18 mouse cellular contexts compared by ENCODE assay signal in the genomic region with DNA sequence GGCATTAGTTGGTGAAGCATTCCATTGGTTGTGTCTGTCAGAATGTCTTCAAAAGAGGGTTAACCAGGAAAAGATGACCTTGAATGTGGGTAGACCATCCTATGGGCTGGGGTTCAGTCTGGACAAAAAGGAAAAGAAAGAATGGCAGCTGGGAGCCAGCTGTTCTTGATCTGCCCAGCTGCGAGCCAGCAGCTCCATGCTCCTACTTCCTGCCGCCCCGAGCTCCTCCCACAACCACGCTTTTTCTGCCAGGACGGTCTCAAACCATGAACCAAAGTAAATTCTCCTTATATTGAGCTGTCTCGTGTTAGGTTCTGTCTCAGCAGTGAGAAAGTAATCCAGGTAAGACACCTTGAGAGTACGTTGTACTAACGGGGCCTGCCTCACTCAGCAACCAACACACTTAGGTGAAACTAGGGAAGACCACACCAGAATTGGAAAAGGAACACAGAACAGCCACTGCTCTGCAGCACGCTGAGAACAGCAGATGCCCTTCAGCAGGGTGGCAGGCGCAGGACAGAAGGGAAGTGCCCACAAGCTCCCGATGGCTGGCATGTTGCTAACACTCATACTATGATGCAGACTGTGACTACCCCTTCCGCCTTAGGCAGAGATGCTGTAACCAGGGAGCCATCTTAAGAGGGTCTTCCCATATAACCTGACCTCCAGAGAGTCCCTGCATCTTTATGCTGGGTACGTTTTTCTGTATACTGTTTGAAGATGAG. TPM values are rescaled to one million over a fixed set of nuclear protein-coding genes. Genes with fewer than 3 reads are reported as not detected.
DNase-seq lines count a peak whose midpoint lies in the region; ATAC-seq lines count a peak whose summit lies in the region.
"Had no signal": no experiment of that assay in that cellular context is flagged by ENCODE, and none has a peak within 500 bp of the region (broad histone marks: within the 10 kb centered on the region; RNA-seq: fewer than 3 reads in every experiment).

No protein-coding gene starts in this region.

- no peak for ATAC-seq in heart, embryonic 12.5 days (ENCODE audit: insufficient number of reproducible peaks, low FRiP score)
- ATAC-seq in erythroblast, adult 5-6 weeks (replicated peaks; ENCODE audit: low FRiP score, poor library complexity, severe bottlenecking): no peak
- ATAC-seq: intestine, embryonic 15.5 days; midbrain, embryonic 15.5 days had no signal

- DNase-seq in heart, embryonic 10.5 days (ENCODE audit: low spot score): peak; percentile 47
- DNase-seq in lung, postnatal 10 days: peak; percentile 28
- no peak for DNase-seq in lung, postnatal 14 days
- DNase-seq in cerebellum, adult 9-11 months: peak; percentile 48
- peak; percentile 49 for DNase-seq in thymus, postnatal 14 days
- DNase-seq in adrenal gland, adult 8-10 months: no peak
- DNase-seq: heart, adult 18-20 months; lung, postnatal 36 days; right cerebral cortex, postnatal 25 days had no signal

- no peaks in the 10 kb centered on the region for H3K27me3 ChIP-seq in heart, embryonic 10.5 days (ENCODE audit: insufficient read depth, poor library complexity, severe bottlenecking)
- no peaks in the 10 kb centered on the region for H3K27me3 ChIP-seq in heart, embryonic 12.5 days (replicated peaks)
- H3K27me3 ChIP-seq: embryonic facial prominence, embryonic 12.5 days; intestine, embryonic 15.5 days; midbrain, embryonic 15.5 days had no signal

- H3K9ac ChIP-seq in heart, embryonic 12.5 days: no peak overlapping the region
- H3K9ac ChIP-seq: embryonic facial prominence, embryonic 12.5 days; intestine, embryonic 15.5 days; midbrain, embryonic 15.5 days had no signal

- 76% methylated on average over 13 of the region's 13 CpGs for WGBS in heart, embryonic 10.5 days
- WGBS in heart, embryonic 12.5 days: 81% methylated on average over 13 of the region's 13 CpGs

- no peak overlapping the region for H3K27ac ChIP-seq in heart, embryonic 10.5 days
- H3K27ac ChIP-seq in heart, embryonic 12.5 days (ENCODE audit: poor library complexity, severe bottlenecking): no peak overlapping the region
- H3K27ac ChIP-seq: embryonic facial prominence, embryonic 12.5 days; intestine, embryonic 15.5 days; midbrain, embryonic 15.5 days had no signal

- H3K9me3 ChIP-seq in heart, embryonic 10.5 days: no peaks in the 10 kb centered on the region
- H3K9me3 ChIP-seq in heart, embryonic 12.5 days (replicated peaks): no peaks in the 10 kb centered on the region
- H3K9me3 ChIP-seq: embryonic facial prominence, embryonic 12.5 days; intestine, embryonic 15.5 days; midbrain, embryonic 15.5 days had no signal

- no peaks in the 10 kb centered on the region for H3K4me1 ChIP-seq in heart, embryonic 10.5 days
- no peaks in the 10 kb centered on the region for H3K4me1 ChIP-seq in heart, embryonic 12.5 days (replicated peaks)
- H3K4me1 ChIP-seq: embryonic facial prominence, embryonic 12.5 days; intestine, embryonic 15.5 days; midbrain, embryonic 15.5 days had no signal

- no peak overlapping the region for H3K4me3 ChIP-seq in heart, embryonic 10.5 days
- no peak overlapping the region for H3K4me3 ChIP-seq in heart, embryonic 12.5 days
- H3K4me3 ChIP-seq: embryonic facial prominence, embryonic 12.5 days; intestine, embryonic 15.5 days; midbrain, embryonic 15.5 days had no signal

- no peaks in the 10 kb centered on the region for H3K36me3 ChIP-seq in heart, embryonic 10.5 days
- no peaks in the 10 kb centered on the region for H3K36me3 ChIP-seq in heart, embryonic 12.5 days
- H3K36me3 ChIP-seq: embryonic facial prominence, embryonic 12.5 days; intestine, embryonic 15.5 days; midbrain, embryonic 15.5 days had no signal

- H3K4me2 ChIP-seq in heart, embryonic 12.5 days: no peak overlapping the region
- H3K4me2 ChIP-seq: embryonic facial prominence, embryonic 12.5 days; intestine, embryonic 15.5 days; midbrain, embryonic 15.5 days had no signal

RNA-seq across cellular contexts. Expression of gene Vamp9, which starts 42.2 kb away (rescaled TPM):
- polyA plus RNA-seq in heart, embryonic 10.5 days (2016; fragmentation: Nextera tagmentation; extraction: Ambion mirVana): 0.35 and 0.42 TPM in 2 replicates
- polyA plus RNA-seq in heart, embryonic 12.5 days (2016; fragmentation: Nextera tagmentation; extraction: Ambion mirVana): 0.60 TPM in 1 of 2 replicates, not detected in the other
- 1 to 10 TPM in 2 of 4 experiments, not detected in 2; 1.3 to 1.5 TPM for total RNA-seq in adrenal gland, adult 8-10 months (2022)
- total RNA-seq in erythroblast, adult 5-6 weeks (2015; ENCODE audit: low replicate concordance): not detected in 2 replicates
- total RNA-seq in erythroblast, adult 5-6 weeks (2017; ENCODE audit: low replicate concordance): not detected in 2 replicates
- total RNA-seq: gastrocnemius, adult 18-20 months; heart, adult 18-20 months; hematopoietic stem cell, adult 5-6 weeks; liver, adult 2 months had no signal
- polyA plus RNA-seq: liver, adult 2 months; neural tube, embryonic 11.5 days had no signal

Comparison
In these comparisons a context has a peak if more than half of its experiments do, and no peak if none do; other contexts are left out.
1. DNase-seq: peak in heart, embryonic 10.5 days (single experiment), lung, postnatal 10 days (single experiment), cerebellum, adult 9-11 months (single experiment) and thymus, postnatal 14 days (single experiment); none in lung, postnatal 14 days (single experiment) and adrenal gland, adult 8-10 months (single experiment).